Mouse (Mus musculus): ENCODE measurements around the gene Adam29. TPM values are rescaled to one million over a fixed set of nuclear protein-coding genes. Genes with fewer than 3 reads are reported as not detected.

Adam29 gene
- not detected for polyA plus RNA-seq (2017; shearing (Covaris generic))

DNA sequence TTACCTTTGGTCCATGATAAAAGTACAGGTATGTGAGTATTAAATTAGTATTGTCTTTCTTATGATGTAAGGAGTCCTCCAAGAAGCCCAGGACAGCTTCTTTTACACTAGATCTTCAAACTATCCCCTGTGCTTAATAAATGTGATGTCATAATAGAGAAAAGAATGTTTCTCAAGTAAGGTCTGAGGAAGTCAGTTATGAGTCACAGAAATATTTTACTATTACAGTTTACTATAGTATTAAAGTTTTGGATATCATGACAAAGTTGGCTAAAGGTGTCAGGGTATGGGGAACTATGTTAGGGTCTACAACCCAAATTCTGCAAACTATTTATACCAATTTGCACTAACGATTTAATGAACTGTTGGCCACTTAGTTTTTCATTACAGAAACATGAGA, at the start of gene Adam29:
Gene Adam29, minus strand, starts transcription at position 101 of the 400 bp plus-strand sequence.
- no peak for ATAC-seq

DNA sequence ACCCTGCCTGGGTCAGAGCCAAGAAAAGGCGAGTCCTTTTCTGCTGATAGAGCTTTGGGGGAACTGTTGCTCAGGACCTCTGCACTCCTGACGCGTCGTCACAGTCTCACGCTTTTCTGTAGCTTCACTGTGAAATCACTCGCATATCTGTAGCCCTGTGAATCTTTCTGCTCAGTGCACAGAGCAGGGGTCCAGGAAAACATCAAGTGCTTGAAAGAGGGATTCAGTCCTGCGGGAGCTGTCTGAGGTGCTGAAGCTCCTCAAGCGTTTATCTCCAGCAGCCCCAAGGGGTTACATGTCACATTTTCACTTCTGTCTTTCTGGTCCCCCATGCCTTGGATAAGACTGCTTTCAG, 33.8 kb upstream of the Adam29 start:
- no peak for ATAC-seq

DNA sequence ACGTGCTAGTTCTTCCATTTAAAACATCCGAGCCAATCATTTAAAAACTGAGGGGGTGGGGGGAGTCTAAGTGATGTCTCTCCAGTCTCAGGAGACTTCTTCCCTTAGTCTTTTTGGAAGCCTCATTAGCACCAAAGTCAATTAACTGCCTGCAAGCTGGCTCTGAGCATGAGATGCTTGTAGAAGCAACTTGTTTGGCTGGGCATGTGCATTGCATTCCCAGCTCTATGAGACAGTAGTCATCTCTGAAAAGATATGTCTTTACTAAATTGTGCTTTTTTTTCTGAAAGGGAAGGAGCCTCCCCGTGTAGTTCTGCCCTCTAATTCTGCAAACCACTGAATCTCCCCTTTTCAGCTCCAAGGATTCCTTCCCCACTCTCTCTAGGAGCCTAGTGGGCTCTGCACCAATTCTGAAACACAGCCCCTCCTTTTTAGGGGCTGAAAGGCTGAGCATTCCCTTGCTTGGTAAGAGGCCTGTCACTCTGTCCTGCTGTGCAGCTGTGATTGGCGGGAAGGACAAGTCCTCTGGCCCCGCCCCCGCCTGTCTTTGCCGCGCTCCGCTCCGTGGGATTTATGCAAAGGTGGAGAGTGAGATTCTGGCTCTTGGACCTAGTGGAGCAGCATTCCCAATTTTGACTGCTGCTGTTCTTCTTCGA, 33.2 kb upstream of the Adam29 start, which contains the start of gene Glra3:
Gene Glra3, plus strand, starts transcription at position 591 of the 656 bp plus-strand sequence.
- no peak for ATAC-seq

Other genes with a start within 250 kb of the Adam29 start
- not detected for gene Glra3, start 33.5 kb upstream of the Adam29 start, polyA plus RNA-seq (2017; shearing (Covaris generic))

All from activated CD4-positive, CD25-positive, alpha-beta regulatory T cell, adult 4 months (primary cell).